Mouse (Mus musculus) myocyte (in vitro differentiated cells): ENCODE measurements around the gene Trim62. TPM values are rescaled to one million over a fixed set of nuclear protein-coding genes. Genes with fewer than 3 reads are reported as not detected.

Source experiments
- H3K27me3 ChIP-seq: one replicate; pipeline ENCODE4 v1.6.1; 2011; ENCODE audit not compliant: control insufficient read depth, insufficient read depth, insufficient read length
- H3K36me3 ChIP-seq: one replicate; pipeline ENCODE4 v1.6.1; 2011; ENCODE audit not compliant: control insufficient read depth, insufficient read depth
- H3K4me2 ChIP-seq: one replicate; pipeline ENCODE4 v1.6.1; 2011; ENCODE audit warnings: low read depth, control low read depth
- H3K4me3 ChIP-seq: one replicate; pipeline ENCODE4 v1.5.1; 2011; ENCODE audit warnings: mild to moderate bottlenecking, control low read depth, moderate library complexity
- H3K79me2 ChIP-seq: one replicate; pipeline ENCODE4 v1.6.1; 2011; ENCODE audit not compliant: control insufficient read depth, insufficient read depth
- H3ac ChIP-seq: one replicate; pipeline ENCODE4 v1.6.1; 2011; ENCODE audit not compliant: control insufficient read depth, insufficient read length
- CEBPB ChIP-seq: IDR thresholded peaks from 2 replicates; pipeline ENCODE4 v1.6.1; 2011; ENCODE audit warnings: mild to moderate bottlenecking, moderate library complexity; ENCODE audit not compliant: poor library complexity, insufficient read depth, severe bottlenecking
- E2F4 ChIP-seq: IDR thresholded peaks from one replicate; pipeline ENCODE4 v1.6.1; 2011; ENCODE audit warnings: mild to moderate bottlenecking, control low read depth, moderate library complexity; ENCODE audit not compliant: insufficient read depth
- MAX ChIP-seq: IDR thresholded peaks from one replicate; pipeline ENCODE4 v1.6.1; 2011; ENCODE audit warnings: low read depth, mild to moderate bottlenecking, control low read depth
- MYOD1 ChIP-seq, 3 experiments: IDR thresholded peaks; one replicate each; pipeline ENCODE4 v1.6.1; 2011; ENCODE audit warnings: control low read depth in 2 of 3, low read depth in 2 of 3, mild to moderate bottlenecking in 2 of 3, moderate library complexity in 1 of 3; ENCODE audit not compliant: insufficient read length in 2 of 3, control insufficient read depth in 1 of 3
- MYOG ChIP-seq, 3 experiments: IDR thresholded peaks; one replicate each; pipeline ENCODE4 v1.6.1; 2011; ENCODE audit warnings: control low read depth in 2 of 3, low read depth in 2 of 3, mild to moderate bottlenecking in 2 of 3; ENCODE audit not compliant: insufficient read length in 2 of 3, control insufficient read depth in 1 of 3, insufficient read depth in 1 of 3
- POLR2A ChIP-seq: IDR thresholded peaks from one replicate; pipeline ENCODE4 v1.6.1; 2011; ENCODE audit warnings: low read depth, mild to moderate bottlenecking, control low read depth, moderate library complexity; ENCODE audit not compliant: insufficient read length
- POLR2AphosphoS2 ChIP-seq: IDR thresholded peaks from one replicate; pipeline ENCODE4 v1.6.1; 2011; ENCODE audit warnings: low read depth, control low read depth; ENCODE audit not compliant: insufficient read length
- REST ChIP-seq: IDR thresholded peaks from one replicate; pipeline ENCODE4 v1.6.1; 2011; ENCODE audit warnings: mild to moderate bottlenecking, control low read depth, moderate library complexity; ENCODE audit not compliant: insufficient read depth, insufficient read length
- SRF ChIP-seq: IDR thresholded peaks from one replicate; pipeline ENCODE4 v1.6.1; 2011; ENCODE audit warnings: low read depth; ENCODE audit not compliant: control insufficient read depth, insufficient read length
- TCF12 ChIP-seq: IDR thresholded peaks from one replicate; pipeline ENCODE4 v1.6.1; 2011; ENCODE audit warnings: mild to moderate bottlenecking, control low read depth; ENCODE audit not compliant: poor library complexity, insufficient read depth, severe bottlenecking
- TCF3 ChIP-seq: IDR thresholded peaks from one replicate; pipeline ENCODE4 v1.6.1; 2011; ENCODE audit warnings: low read depth, control low read depth; ENCODE audit not compliant: insufficient read length
- USF1 ChIP-seq: IDR thresholded peaks from one replicate; pipeline ENCODE4 v1.6.1; 2011; ENCODE audit warnings: low read depth, mild to moderate bottlenecking, control low read depth, moderate library complexity
- polyA plus RNA-seq: library from polyadenylated mRNA; unstranded; fragments of >200 nt; fragmentation: generic; extraction: Trizol; gene quantifications from one replicate; pipeline ENCODE4 v1.2.1, GENCODE M21; 2012; ENCODE audit warnings: missing spikeins

The Trim62 gene
- polyA plus RNA-seq, 1 experiment: 0.65 TPM

DNA sequence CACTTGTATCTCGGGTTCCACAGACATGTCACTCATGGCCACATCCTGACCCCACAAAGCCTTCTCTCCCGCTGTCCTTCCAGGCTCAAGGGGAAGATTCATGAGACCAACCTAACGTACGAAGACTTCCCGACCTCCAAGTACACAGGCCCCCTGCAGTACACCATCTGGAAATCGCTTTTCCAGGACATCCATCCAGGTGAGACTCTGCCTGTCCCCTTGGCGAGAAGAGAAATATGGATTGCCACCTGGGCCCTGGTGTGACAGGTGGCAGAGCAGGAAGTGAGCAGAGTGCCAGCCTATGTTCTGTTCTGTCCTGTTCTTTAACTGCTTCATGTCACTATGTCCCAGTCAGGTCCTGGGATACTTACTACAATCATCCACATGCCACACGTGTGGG, 19.0 kb downstream of the Trim62 start:
- H3K36me3 ChIP-seq: no peaks in the 10 kb centered on the region
- no peak overlapping the region for H3K4me2 ChIP-seq
- no peak overlapping the region for H3ac ChIP-seq
- TF ChIP-seq MAX (no peak), TCF3 (no peak), REST (no peak), E2F4 (no peak), TCF12 (no peak), POLR2AphosphoS2 (no peak), SRF (no peak), USF1 (no peak), POLR2A (no peak), MYOG (IDR thresholded peaks at IDR 0.05; ENCODE audit: control insufficient read depth in 1 of 3, insufficient read depth in 1 of 3, insufficient read length in 2 of 3, low read depth in 2 of 3) (no peak)
- no peaks in the 10 kb centered on the region for H3K27me3 ChIP-seq
- H3K79me2 ChIP-seq: no peaks in the 10 kb centered on the region
- H3K4me3 ChIP-seq: no peak overlapping the region

DNA sequence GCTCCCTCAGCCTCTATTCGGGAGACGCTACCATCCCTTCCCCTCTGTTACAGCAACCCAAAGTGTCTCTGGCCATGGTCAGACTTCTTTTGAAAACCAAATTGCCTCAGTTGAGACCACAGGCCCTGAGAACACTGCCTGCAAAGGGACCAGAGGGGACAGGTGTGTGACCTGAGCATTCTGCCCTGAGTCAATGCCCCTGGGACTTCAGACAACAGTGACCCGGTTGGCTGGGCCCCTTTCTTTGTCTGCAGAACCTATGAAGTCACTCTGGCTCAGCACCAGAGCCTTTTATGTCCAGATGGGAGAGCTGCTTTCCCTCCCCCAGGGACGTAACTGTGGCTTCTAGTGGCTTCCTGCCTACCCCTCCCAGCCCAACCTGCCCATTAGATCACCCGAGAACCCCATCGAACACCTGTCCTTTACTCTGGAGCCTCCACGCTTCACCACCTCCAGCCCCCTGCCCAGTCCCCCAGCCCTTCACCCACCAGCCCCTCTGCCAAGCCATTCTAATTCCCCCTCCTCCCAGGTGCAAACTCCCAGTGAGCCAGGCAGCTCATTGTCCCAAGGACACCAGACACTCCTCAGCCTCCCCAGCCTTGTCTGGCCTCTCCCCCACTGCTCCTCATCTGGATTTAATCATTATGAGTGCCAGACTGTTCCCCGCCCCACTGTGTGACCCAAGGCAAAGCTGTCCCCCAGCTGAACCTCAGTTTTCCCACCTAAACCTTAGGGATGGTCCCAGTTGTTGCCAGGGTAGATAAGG, 20.8 kb downstream of the Trim62 start:
- H3K79me2 ChIP-seq: no peaks in the 10 kb centered on the region
- H3K27me3 ChIP-seq: no peaks in the 10 kb centered on the region
- no peak for TF ChIP-seq POLR2AphosphoS2
- no peak for TF ChIP-seq MYOG (IDR thresholded peaks at IDR 0.05; ENCODE audit: control insufficient read depth in 1 of 3, insufficient read depth in 1 of 3, insufficient read length in 2 of 3, low read depth in 2 of 3)
- no peak for TF ChIP-seq SRF
- no peak for TF ChIP-seq MAX
- no peak for TF ChIP-seq TCF3
- no peak overlapping the region for H3K4me3 ChIP-seq
- no peaks in the 10 kb centered on the region for H3K36me3 ChIP-seq
- H3K4me2 ChIP-seq: no peak overlapping the region
- no peak overlapping the region for H3ac ChIP-seq

DNA sequence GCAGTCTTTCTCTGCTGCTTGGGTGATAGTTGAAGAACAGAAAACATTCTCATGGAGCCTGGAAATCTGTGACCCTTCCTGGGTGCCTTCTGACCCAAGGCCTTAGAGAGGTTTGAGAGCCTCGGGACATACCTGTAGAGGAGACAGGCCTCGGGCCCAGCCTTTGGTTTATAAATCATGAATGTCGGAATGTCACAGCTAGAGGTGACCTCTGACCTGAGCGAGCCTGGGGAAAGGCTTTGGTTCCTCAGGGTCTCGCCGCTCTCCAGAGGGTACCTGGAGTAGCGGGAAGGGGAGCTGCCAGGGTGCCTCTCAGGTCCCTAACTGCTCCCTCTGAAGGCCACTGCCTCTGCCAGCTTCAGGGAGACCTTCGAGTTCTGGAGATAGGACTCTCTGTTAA, 21.9 kb downstream of the Trim62 start:
- no peak for TF ChIP-seq TCF3
- no peak for TF ChIP-seq POLR2AphosphoS2
- TF ChIP-seq E2F4: no peak
- no peak for TF ChIP-seq TCF12
- no peak for TF ChIP-seq CEBPB
- no peak for TF ChIP-seq USF1
- no peak for TF ChIP-seq POLR2A
- no peak for TF ChIP-seq REST
- TF ChIP-seq MYOG (IDR thresholded peaks at IDR 0.05; ENCODE audit: control insufficient read depth in 1 of 3, insufficient read depth in 1 of 3, insufficient read length in 2 of 3, low read depth in 2 of 3): no peak
- TF ChIP-seq MYOD1 (IDR thresholded peaks at IDR 0.05; ENCODE audit: control insufficient read depth in 1 of 3, insufficient read length in 2 of 3, low read depth in 2 of 3): no peak
- no peak for TF ChIP-seq SRF
- TF ChIP-seq MAX: no peak
- H3K36me3 ChIP-seq: no peaks in the 10 kb centered on the region
- no peak overlapping the region for H3K4me2 ChIP-seq
- H3ac ChIP-seq: no peak overlapping the region
- no peak overlapping the region for H3K4me3 ChIP-seq
- no peaks in the 10 kb centered on the region for H3K27me3 ChIP-seq
- H3K79me2 ChIP-seq: no peaks in the 10 kb centered on the region

DNA sequence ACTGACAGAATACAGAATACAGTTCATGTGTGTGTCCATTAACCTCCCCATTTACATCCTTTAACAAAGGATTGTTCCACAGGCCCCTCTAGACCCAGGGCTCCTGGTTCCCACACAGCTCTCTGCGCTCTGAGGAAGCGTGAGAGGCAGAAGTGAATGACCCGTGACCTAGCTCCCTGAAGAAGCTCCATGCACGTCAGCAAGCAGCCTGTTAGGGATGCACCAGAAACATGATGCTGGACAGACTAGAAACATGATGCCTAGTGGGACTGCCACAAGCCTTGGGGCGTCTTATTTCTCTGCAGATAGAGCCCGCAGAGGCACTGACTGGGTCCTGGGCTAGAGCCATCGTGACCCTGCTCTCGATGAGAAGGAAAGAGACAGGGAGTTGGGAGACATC, 23.4 kb downstream of the Trim62 start:
- Histone ChIP-seq H3K36me3 (no peaks in the 10 kb centered on the region), H3ac (no peak overlapping the region), H3K4me3 (no peak overlapping the region), H3K27me3 (no peaks in the 10 kb centered on the region), H3K79me2 (no peaks in the 10 kb centered on the region), H3K4me2 (no peak overlapping the region)
- TF ChIP-seq MAX: no peak

DNA sequence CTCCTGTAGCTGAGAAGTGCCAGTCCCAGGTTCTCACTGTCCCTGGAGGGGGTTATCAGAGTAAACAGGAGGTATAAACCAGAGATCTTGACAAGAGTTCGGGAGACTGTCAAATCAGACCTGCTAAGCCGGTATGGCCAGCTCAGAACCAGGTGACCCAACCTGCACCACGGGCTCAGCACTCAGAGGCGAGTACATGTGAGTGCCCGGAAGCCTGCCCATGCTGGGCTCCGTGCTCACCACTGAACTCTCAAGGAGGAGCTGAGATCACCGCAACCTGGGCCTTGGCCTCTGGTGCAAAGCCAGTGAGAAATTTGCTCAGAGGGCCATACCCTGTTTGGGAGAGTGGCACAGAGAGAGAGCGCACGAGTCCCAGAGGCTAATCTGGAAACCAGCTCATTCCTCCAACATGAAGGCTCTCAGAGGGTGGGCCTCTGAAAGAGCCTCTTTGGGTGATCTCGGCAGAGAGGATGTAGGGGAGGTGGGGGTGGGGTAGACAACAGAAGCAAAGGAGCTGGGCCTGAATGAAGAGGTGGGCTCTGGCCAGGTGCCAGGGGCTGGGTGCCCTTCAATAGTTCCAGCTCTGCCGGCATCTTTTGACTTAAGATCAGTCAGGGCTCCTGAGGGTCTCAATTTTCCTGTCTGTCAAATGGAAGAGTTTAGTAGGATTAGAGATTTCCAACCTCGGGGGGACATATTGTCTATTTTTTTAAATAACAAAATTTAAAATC, 24.0 kb downstream of the Trim62 start:
- H3K4me2 ChIP-seq: no peak overlapping the region
- no peaks in the 10 kb centered on the region for H3K36me3 ChIP-seq
- TF ChIP-seq SRF (no peak), TCF3 (no peak), POLR2A (no peak), USF1 (no peak), E2F4 (no peak), POLR2AphosphoS2 (no peak), MYOD1 (IDR thresholded peaks at IDR 0.05; ENCODE audit: control insufficient read depth in 1 of 3, insufficient read length in 2 of 3, low read depth in 2 of 3) (no peak), MAX (no peak), TCF12 (no peak), CEBPB (no peak), REST (no peak), MYOG (IDR thresholded peaks at IDR 0.05; ENCODE audit: control insufficient read depth in 1 of 3, insufficient read depth in 1 of 3, insufficient read length in 2 of 3, low read depth in 2 of 3) (no peak)
- no peak overlapping the region for H3K4me3 ChIP-seq
- no peak overlapping the region for H3ac ChIP-seq
- H3K79me2 ChIP-seq: no peaks in the 10 kb centered on the region
- no peaks in the 10 kb centered on the region for H3K27me3 ChIP-seq
